Mouse (Mus musculus) layer of hippocampus, postnatal 14 days (tissue): ENCODE data around the gene G0s2. TPM values are rescaled to one million over a fixed set of nuclear protein-coding genes. Genes with fewer than 3 reads are reported as not detected.
"Not testable (repeated sequence)": the region's sequence is repeated elsewhere in the genome, so short reads cannot be mapped to it uniquely, and the experiment has no call there.

Source experiments
- DNase-seq, 2 experiments: peaks; one replicate each; pipeline ENCODE4 v3.0.0; 2021 to 2022; ENCODE audit warnings: low spot score in 2 of 2, mixed read lengths in 1 of 2
- total RNA-seq, 2 experiments: library from RNA; stranded (reverse); gene quantifications; 2 replicates each; pipeline ENCODE4 v1.2.3; 2021

The G0s2 gene
- total RNA-seq, 2 experiments from 2014 or later, result 9.3 to 12.1 TPM

DNA sequence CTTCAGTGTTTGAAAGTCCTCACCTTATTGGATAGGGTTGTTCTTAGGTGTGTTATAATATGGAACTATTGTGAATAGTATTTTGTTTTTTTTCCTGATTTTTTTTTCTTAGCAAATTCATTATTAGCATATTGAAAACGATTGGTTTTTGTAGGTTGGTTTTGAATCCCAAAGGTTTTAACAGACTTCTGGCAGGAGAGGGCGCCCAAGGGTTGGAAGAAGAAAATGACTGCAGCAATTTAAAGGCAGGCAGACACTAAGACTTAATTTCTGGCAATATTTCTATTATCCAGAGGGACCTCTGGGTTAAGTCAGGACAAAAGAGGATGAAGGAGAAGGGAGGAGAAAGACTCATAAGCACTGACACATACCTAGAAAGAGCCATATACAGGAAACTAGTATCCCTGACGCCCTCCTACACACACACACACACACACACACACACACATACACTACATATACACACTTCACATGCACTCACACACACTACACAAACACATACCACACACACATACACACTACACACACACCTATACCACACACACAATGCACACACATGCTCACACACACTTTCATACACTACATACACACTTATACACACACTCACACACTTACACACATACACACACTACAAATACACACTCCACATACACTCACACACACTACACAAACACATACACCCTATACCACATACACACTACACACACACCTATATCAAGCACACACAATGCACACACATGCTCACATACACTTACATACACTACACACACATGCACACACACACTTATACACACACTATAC is 17.3 kb downstream of the G0s2 start:
- DNase-seq, result peak; percentile 79 to 85

DNA sequence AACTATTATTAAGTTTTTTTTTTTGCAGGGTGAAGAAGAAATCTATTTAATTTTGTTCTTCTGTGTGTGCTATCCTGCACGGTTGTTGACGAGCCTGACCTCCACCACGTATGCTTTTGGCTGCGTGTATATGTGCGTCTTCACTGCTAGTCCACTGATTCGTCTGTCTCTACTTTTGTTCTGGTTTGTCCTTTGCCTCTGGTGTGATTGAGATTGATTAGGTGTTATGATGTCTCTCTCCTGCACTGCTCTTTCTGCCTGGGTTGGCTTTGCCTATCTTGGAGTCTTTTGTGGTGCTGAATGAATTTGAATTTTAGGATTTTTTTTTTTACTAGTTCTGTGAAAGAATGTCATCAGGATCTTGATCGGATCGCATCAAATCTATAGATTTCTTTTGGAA is 18.0 kb downstream of the G0s2 start:
- no peak for DNase-seq

DNA sequence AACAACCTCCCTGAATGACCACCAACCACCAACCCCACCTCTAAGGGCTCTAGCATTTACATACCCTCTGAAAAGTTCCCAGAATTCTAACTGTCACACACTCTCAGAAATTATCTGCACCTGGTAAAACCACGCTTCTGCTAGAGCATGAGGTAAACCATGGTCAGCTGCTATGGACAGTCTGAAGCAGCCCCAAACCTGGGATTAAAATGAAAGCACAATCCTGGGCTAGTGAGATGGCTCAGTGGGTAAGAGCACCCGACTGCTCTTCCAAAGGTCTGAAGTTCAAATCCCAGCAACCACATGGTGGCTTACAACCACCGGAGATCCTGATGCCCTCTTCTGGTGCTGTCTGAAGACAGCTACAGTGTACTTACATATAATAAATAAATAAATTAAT is 19.1 kb downstream of the G0s2 start:
- not testable (repeated sequence) for DNase-seq

DNA sequence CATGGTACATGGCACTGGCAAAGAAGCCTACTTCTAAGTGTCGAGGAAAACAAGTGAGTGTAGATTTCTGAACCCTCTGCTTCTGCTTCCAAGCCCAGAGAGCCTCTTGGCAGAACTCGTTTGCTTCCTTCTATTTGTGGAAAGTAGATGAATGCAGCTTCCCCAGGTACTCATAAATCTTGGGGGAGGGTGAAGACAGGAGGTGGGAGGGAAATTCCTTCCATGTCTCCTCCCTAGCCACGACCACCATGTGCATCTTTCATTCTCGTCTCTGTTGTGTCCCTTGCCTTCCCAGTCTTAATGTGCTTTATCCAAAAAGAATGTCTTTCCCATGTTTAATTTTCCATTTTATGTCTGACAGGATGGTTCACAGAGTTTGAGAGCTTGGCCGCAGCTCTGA is 20.4 kb downstream of the G0s2 start:
- DNase-seq, result no peak

DNA sequence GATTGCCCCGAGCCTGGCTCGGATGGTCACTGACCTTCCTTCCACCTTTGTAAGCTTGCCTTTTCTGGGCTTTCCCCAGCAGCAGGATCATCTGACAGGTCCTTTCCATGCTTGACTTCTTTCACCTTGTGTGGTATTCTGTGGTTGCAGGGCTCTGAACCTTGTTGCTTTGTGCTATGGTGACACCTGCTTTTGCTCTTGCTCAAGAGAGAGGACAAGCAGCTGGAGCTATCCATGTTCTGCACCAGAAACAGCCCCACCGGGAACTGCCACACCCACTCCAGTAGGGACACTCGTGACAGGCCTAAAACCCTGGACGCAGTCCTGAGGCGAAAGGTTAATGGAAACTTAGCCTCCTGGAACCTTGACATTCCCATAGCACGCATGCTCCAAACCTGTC is 21.6 kb downstream of the G0s2 start:
- no peak for DNase-seq

DNA sequence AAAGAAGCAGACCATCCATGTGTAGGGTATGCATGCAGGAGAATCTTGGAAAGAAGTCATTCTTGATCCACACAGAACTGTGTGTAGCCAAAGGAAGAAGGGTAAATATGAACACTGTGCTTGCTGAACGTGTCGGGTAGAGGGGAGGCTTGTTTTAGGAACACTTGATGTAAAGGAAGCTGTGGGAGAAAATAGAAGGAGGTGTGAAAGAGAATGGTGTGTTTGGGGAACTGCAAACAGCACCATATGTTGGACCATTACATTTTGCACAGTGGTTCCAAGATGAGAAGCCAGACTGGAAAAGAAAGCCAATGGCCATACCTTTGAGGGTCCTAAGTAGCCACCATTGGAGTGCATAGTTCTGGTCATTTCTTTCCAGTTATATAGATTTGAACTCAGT is 23.0 kb downstream of the G0s2 start:
- DNase-seq, result no peak

DNA sequence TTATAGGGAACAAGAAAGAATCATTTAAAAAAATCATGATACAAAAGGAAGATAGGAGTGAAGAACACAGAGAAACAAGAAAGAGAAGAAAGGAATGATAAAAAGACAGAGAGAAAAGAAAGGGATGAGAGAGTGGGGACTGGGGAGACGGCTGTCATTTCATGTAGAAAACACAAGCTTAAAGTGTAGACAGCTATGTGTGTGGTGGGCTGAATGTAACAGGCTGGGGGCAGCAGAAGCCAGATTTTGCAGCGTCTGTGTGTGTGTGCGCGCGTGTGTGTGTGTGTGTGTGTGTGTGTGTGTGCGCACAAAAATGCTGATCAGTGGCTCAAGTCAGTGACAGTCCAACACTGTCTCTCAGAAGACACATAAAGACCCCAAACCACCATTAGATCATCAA is 28.8 kb downstream of the G0s2 start:
- DNase-seq, result peak in 1 of 2 experiments; percentile 15

DNA sequence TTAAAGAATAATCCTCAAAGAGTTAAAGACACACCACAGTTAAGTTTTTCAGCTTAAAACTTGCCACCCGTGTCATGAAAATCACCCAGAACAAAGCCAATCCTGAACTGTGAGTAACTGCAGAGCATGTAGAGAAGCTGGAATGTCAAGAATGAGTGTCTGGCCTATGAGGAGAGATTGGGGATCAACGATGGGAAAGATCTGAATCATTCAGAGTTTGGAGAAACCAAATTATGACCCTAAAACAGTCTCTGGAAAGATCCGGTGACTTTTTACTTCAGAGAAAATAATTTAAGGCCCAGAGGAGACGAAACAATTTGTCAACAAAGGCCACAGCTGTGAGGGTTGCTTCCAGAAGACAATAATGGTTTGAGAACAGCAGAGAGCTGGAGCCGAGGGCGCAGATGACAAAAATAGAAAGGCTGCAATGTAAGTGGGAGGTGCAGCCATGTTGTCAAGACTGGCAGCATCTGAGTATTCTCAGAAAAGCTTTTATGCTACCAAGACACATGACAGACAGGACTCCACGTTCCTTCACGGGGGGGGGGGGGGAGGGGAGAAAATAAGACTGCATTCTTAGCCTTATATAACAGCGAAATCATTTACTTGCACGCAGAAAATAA is 29.3 kb downstream of the G0s2 start:
- peak in 1 of 2 experiments; percentile 25 for DNase-seq

DNA sequence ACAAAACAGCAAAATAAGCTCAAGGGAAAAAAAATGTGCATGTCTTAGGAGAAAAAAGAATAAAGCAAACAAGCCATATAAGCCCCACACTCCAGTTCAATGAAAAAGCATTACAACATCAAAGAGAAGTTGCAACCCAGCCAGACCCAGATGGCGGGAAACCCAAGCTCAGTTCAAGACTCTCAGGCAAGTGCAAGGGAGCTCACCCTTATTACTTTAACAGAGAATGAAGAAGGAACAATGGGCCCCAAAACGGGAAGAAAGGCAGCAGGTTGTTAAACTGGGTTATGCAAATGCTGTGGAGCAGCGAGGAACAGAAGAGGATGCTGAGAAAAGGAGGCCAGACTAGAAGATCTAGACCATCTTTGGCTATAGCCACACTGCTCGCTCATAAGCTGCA is 30.2 kb downstream of the G0s2 start:
- peak in 1 of 2 experiments; percentile 16 for DNase-seq

DNA sequence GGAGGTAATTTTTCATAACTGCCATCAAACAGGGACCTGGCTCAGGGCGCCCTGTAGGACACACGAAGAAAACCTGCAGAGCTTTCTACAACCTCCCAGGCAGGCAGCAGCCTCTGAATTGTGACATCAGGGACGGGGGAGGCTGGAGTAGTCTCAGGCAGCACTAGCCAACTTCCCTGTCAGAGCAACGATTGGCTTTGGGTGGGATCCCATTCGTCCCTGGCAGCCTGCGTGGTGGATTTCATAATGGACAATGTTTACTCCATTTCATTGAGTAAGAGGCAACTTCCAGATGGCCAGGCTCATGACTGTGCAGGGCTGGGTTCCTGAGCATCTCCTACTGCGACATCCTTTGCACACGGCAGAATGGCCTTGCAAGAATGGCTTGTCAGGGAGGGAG is 30.8 kb downstream of the G0s2 start:
- DNase-seq, result peak; percentile 86 to 94

DNA sequence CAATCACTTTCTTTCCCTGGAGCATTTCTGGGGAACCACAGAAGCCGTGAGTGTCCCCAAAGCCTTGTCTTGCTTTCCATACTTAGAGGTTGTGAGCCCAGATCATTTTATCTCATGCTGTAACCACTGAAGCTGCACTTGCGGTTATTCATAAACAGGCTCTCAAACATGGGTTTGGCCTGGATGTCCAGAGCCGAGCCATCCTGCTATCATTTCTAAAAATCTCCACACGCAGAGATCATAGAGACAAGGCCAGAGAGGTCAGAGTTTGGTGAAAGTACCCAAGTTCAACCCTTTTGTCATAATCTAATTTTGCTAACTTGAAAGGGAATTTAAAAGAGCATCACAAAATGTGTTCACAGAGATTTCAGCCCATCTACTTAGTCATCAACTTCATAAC is 31.6 kb downstream of the G0s2 start:
- DNase-seq, result no peak

DNA sequence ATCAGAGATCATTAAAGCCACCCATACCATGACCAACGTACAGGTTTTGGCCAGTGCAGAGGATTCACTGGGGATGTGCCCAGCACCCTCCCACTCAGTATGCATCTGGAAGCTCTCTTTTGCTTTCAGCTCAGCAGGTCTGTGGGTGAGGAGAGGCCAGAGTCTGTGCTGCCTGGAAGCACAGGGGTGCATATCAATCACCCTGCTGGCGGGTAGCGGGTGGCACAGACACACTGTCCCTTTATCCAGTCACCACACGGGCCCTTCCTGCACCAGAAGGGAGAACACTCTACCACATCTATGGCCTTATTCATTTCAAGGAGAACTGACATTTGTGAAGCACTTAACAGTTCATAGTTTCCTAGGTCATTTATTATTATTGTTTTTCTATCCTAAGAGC is 34.6 kb downstream of the G0s2 start:
- DNase-seq, result peak in 1 of 2 experiments; percentile 57

DNA sequence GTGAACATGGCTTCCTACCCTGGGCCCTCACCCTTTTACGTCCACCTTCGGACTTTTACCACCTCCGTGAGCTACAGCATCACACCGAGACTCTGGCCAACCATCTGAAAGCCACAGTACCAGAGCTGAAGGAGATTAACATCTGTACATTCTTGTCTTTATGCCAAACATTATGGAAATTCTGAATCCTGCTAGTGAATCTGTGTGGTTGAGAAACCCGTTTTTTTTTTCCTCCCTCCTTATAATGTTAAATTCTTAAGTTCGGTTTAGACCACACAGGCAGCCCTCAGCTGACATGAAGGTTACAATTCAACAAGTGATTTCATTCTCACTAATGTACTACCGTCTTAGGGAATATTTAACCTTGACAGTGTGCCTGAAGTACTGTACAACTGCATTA is 38.1 kb downstream of the G0s2 start:
- no peak for DNase-seq

DNA sequence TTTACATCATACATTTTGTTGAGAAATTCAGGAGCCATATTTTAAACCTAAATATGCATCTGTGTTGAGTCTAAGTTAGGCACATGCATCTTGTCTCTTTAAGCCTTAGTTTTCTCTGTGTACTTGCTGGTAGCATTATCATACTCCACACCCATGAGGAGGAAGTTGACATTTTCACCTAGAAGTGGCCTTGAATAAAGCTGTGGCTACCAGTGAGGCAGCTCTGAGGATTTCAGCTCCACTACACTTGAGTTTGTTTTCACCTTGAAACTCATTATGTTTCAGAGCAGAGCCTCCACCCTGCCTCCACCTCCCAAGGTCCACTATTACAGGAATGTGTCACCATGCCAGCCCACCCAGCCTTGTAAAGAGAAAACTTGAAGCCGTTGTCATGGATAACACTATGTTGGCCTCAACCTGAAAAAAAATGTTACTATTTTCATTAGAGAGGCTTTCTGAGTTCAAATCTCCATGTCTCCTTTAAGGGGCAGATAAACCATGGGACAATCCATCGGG is 38.8 kb downstream of the G0s2 start:
- DNase-seq, result no peak

DNA sequence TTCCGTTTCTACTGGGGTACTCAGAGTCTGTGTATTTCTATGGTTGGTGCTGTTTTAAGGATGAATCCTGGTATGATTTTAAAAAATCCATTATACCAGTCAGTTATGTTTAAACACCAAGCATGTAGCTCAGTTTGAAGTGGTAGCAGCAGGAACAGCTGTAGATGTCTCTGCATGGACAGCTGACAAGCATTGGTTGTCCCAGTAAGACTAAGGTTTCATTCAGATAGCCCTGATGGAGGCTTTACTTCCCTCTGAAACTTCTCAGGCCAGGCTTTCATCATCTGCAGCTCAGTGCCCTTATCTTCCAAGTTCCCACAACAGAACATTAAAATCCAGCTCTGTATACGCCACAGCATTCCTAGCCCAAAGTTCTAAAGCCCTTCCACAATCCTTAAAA is 40.3 kb downstream of the G0s2 start:
- DNase-seq, result no peak

DNA sequence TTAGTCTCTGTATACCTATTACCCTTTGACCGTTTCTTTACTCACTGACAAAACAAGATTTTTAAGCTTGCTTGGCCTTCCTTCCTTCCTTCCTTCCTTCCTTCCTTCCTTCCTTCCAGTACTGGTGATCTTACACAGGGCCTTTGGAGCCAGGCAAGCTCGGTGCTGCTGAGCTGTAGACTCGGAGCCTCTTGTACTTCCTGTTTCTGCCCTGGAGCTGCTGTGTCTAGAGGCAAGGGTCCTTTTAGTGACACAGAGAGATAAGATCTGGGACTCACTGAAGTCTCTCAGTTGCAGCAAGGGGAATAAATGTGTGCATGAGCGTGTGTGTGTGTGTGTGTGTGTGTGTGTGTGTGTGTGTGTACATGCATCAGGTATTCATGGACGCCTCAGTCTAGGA is 42.1 kb downstream of the G0s2 start:
- DNase-seq, result no peak

DNA sequence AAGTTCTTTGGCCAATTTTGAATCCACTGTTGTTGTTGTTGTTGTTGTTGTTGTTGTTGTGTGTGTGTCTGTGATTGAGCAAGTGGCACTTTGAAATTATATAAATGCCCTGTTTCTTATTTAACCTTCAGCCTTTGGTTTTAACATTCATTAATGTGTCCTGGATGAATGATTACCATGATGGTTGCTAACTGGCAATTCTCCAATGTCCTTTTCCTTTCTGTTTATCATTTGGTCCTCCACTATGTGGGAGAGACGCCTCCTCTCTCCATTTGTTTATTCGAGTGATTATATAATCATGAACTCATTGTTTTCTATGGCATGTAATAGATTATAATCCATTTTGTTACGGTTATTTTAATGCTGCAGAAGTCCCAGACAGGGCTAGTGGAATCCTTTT is 42.5 kb downstream of the G0s2 start:
- no peak for DNase-seq

DNA sequence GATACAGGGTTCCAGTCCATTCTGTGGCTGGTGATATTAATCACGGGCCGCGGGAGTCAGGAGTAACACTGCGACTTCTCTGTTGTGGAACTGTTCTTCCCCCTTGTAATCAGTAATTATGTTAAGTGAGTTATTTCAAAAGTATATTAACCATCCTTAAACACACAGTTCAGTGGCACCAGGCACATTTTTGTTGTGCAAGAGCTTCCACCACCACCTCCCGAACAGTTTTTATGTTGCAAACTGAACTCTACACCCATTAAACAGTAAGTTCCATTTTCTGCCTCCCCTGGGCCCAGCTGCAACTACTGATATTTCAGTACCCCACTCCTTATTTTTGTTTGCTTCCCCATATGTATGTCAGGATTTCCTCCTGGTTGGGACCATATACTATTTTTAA is 43.4 kb downstream of the G0s2 start:
- DNase-seq, result no peak

DNA sequence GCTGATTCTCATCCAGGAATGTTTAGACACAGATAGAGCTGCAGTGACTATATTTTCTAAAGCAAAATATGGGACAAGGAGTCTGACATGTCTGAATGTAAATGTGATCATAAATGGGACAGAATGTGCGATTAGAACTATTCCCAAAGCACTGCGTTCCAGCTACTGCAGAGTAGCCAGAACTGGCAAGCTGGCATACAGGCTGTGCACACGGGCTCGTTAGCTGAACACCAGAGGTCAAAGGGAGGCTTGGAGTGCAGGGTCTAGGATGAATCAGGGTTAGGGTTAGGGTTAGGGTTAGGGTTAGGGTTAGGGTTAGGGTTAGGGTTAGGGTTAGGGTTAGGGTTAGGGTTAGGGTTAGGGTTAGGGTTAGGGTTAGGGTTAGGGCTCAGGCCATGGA is 45.5 kb downstream of the G0s2 start:
- DNase-seq, result no peak

DNA sequence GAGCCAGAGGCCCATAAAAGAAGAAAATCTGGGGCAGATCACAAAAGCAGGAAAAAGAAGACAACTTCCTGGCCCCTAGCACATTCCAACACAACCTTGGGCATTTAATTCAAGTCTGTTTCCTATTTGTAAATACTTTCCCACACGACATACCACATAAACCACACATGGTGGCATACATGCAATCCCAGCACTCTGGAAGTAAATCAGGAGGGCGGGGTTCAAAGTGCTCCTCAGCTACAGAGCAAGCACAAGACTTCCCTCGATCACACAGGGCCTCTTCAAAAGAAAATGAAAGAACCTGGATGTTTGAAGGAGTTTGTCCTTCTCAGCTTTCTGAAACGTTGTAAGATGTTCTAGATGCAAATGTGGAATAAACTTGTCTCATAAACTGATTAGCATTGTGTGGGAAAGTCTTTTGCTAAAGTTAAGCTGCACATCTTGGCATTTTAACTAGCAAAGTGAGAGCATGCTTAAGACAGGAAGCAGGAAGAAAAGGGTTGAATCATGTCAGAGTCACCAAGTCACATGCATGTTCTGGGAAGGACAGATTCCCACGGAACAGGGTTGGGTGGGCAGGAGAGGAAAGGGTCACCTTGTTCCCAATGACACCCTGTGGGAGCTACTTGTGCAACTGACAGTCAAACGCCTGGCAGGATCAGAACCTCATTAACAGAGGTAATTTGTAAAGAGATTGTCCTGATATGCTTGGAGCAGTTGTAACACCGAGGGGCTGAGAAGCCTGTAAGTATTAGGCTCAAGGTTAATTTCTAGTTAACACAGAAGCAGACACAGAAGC is 46.1 kb downstream of the G0s2 start:
- no peak for DNase-seq

DNA sequence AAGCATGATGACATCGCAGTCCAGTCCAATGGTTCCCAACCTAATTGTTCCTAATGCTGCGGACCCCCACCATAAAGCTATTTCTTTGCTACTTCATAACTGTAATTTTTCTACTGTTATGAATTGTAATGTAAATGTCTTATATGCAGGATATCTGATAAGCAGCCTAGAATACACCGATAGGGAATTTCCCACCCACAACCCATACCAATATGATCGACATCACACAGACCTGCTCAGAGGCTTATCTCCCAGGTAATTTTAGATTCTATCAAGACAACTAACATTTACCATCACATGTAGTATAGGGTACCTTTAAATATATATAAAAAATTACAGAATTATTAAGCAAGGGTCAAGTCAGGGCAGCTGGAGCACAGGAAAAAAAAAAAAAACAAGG is 46.9 kb downstream of the G0s2 start:
- DNase-seq, result no peak

DNA sequence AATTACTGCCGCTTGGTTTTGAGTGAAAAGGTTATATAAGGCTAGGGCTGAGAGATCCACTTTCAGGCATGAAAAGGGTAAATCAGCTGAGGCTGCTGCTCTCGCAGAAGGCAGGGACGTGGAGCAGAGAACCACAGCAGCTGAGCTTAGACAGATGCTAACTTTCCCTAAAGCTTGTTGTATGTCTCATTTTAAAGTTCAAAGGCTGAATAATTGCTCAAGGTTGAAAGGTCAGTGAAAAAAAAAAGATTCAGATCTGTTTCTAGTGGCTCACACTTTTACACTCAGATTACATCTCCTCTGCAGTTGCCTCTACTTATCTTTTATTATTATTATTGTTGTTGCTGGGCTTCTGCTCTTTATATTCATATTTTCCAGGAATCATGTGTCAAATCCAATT is 47.5 kb downstream of the G0s2 start:
- no peak for DNase-seq
